Mouse (Mus musculus) regulatory T cell (primary cell): ENCODE measurements at regions not wholly inside any gene's neighbourhood (a gene's known extent, or its start where the extent isn't known, plus 50 kb on each side); places are given as distances from the start of the nearest gene placed in this dataset.

Experiments used
- in situ Hi-C: fragments of 300-600 bp; cut with MboI, MseI; formaldehyde crosslinking; loops from one replicate; pipeline ENCODE4 v1.15.1; 2025; ENCODE audit warnings: high pct_unique_total_duplicates

DNA sequence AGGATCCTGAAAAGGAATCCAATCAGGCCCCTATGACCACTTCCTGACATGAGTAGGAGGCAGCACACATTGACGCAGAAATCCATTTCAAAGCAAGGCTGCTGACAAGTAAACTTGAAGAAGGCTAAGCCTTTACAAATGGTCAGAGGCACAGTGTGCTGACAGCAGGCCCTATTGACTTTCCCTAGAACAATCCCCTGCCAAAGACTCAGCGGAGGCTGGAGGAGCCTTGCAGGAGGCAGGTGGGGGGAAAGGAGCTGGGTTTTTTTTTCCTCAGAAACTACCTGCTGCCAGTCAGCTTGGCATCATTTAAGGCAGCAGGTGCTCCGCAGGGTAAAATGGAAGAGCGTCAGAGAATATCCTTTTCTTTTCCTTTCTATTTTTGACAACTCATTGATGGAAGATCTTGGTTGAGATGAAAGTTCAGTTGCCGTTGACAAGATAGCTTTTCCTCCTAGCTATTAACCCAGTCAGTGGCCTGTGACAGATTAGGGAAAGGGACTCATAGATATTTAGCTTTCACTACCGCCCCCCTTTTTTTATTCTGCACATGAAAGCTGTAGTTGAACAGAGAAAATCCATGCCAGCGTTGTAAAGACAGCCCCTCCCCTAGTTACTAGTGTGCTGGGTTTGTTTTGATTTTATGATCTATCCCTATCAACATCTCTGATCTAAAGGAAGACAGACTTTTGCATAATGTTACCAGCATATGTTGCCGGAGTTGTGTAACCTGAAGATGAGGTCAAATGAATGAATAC lies 210.6 kb downstream of the Csnka2ip start:
- in situ Hi-C loops = no loop called here

DNA sequence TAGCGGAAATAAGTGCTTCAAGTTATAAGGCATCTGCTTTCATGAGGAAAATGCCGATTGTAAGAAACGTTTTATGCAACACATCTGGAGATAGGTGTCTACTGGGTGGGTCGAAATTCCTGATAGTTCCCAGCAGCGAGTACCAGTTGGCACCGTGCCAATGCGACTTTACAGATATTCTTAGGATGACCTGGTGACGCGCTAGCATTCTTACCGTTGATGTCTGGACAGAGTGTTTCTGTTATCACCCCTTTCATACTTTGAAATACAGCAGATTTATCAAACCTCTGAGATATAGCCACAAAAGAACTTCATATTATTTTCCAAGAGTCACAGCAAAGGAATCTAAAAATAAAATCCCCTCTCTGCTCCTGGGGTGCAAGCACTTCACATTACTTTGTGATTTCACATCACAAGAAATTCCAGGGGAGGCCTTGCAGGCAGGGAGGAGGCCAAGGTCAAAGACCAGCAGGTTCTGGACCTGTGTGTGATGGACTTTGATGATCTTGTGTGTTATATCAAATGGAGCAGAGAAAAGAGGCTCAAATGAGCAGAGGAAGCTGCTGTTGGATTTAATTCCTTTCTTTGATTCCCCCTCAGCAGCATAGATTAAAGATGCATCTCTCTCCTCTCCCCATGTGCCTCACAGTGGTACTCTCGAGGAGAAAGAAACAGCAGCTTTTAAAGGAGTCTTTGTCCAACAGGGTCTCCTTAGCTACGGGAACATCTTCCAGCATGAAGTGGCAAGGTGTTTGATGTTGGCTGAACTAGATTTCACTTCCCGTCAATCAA lies 233.4 kb downstream of the Csnka2ip start:
- in situ Hi-C loops = no loop called here

DNA sequence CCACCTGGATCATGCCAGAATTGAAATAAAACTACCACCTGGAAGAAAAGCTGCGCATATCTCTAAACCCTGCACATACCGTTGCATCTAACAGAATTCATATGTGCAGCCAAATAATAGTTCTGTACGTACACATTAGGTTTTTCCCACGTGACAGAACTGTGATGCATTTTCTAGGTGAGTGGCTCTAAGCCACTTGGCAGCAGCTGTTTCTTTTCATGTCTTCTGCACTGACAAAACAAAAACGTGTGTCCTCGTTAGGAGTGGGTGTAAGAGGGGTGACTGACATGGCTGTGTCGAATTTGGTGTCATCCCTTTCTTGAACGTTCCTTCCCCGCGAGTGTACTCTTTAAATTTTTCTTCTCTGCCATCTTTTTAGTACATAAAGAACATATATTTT lies 254.3 kb downstream of the Csnka2ip start:
- in situ Hi-C loops = no loop called here

DNA sequence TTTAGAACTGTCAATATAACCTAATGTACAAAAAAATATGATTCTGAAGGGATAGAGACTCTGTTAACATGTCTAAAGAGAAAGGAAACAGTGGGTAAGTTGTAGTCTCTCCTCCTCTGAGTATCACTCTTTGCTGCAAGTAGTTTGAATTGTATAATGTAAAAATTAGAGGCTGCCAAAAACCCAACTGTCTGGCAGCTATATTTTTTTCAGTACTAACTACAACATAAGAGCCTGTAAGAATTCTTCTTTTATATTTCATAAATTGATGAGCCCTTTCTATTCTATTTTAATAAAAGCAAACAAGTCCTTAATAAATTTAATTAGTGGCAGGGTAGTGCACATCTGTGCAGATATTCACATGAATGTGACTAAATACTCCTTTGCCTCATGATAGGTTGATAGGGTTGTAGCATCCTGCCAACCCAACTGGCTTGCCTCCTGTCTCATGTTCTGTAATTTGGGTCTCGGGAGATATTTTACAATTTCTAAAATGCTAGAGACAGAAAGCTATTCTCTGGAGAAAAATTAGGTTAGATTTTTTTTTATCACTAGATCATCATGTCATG lies 269.2 kb downstream of the Csnka2ip start:
- in situ Hi-C loops = no loop called here

DNA sequence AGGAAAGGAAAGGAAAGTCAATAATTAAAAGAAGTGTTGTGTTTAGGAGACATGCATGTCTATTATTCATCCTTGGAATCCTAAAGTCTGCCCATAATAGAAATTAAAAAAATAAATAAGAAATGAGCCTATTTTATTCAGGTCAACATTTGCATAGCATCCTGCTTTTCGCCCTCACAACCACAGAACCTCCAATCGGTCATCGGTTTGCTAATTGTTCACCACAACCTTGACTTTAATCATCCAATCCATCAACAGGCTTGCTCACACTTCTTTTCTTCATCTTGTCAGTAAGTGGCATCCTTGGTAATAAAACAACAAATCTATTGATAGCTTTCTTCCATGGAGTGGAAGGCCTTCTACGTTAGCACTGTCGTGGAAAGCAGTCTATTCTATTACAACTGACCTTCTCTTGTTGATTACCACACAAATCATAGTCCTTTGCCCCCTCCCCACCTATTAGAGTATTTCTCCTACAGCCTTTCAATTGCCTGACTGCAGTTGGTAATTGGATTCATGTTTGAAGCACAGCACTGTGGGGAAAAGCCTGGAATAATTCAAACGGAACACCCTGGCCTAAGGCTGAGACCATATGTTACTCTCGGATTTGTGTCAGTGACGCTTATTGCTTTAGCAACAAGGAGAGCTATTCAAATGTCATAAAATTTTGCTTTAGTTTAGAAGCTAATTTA lies 269.9 kb downstream of the Csnka2ip start:
- in situ Hi-C loops = no loop called here

DNA sequence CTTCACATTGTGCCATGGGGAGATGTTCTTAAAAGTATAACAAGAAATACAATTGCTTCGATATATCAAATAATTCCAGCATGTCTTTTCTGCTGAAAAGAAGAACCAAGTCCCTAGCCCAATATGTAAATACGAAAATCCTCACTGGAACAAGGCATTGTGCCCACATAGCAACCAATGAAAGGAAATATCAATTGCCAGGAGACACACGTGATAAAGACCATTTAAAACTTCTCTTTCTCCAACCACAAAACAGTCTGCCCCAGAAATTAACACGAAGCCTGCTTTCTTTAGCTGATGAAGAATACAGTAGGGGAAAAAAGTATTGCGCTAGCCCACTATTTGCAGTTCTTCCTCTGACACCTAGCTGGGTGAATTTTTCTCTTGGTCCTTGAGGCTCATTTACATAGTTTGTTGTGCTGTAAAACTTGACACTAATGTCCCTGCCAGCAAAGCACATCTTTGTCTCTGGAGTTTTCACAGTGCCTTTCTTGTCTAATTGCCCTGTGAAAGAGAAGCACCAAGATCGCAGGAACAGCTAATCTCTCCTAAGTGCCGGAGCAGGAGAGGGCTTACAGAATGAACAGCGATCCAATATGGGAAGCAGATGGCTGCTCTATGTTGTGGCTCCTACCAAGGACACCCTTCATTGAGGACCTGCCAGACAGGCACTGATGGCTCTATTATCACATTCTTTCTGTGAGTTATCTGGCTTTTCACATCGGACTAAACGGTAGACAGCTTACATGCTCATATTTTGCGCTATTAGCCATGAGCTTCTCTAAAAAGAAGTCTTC lies 272.7 kb downstream of the Csnka2ip start:
- in situ Hi-C loops = loop anchor here (10.0 kb wide), 1 partner anchor 1845 kb away; no protein-coding TSS in a partner anchor

DNA sequence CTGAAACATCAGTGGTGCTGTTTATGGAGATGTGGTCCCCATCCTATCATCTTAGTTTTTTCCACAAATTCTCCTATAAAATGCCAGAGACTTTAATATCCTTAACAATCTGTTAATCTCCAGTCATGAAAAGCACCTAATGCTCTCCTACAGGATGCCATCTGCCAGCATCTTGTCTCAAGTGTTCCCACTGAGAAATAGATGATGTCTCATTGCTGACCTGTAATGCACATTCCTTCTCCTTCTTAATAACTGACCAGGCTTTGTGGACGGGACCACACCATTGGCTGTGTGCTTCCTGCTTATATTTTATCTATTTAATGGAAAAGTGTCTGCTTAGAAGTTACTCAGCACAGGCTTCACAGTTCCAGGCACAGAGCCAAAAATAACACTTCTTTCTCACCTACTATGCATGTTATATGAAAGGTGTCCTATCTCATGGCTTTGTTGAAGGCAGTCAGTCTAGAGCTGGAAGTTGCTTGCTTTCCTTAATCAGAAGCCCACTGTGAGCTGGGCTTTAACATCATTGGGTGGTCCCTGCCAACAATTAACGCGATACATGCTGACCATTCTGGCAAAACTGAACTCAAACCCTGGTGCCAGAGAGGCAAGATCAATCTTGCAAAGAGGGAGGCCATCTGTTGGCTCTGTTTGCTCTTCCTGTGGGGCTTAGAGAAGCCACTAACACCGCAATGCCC lies 283.3 kb downstream of the Csnka2ip start:
- in situ Hi-C loops = no loop called here

DNA sequence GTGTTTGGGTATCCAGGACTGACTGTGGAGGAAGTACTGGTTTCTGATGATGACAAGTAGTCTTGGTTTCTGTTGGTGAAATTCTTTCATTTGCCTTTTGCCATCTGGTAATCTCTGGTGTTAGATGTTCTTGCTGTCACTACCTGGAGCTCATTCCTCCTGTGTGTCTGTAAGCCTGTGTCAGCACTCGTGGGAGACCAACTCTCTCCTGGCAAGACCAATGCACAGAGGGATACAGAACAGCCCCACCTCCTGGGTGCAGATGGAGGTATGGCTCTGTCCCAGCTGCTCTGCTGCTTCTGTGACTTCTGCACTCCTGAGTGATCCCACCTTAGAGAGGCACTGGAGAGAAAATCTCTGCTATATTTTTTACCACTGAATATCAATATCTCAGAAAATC lies 285.4 kb downstream of the Csnka2ip start:
- in situ Hi-C loops = no loop called here

DNA sequence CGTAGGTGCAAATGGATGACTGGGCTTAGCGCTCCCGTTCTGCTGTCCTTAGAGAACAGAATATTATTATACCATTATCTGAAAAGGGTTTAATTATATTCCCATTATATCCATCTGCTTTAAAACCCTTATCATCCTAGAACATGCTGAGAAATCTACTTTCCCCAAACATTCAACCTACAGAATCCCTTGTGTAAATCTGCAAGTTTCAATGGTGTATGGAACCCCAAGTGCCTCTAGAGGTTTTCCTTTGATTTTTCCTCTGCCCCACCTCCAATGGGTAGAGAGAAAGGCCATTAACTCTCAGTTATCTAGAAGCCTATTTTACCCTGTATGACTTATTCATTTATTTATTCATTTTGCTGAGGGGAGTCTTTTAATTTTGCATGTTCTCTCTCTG lies 308.7 kb downstream of the Csnka2ip start:
- in situ Hi-C loops = no loop called here

DNA sequence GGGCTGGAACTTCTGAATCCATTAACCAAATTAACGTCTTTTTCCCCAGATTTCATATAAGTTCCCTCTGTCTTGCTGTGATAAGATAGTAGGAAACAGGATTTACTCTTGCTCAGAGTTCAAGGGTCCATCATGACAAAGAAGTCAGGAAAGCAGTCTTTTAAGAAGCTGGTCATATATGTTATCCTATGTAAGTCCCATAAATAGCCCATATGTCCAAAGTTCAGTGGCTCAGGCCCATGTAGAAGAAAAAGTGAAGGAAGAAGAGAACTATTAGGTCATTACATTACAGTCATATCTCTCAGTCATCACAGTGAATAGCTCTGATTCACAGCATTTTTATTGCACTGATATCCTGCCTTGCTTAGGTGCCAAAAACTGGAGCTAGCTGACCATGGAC lies 316.9 kb downstream of the Csnka2ip start:
- in situ Hi-C loops = no loop called here

DNA sequence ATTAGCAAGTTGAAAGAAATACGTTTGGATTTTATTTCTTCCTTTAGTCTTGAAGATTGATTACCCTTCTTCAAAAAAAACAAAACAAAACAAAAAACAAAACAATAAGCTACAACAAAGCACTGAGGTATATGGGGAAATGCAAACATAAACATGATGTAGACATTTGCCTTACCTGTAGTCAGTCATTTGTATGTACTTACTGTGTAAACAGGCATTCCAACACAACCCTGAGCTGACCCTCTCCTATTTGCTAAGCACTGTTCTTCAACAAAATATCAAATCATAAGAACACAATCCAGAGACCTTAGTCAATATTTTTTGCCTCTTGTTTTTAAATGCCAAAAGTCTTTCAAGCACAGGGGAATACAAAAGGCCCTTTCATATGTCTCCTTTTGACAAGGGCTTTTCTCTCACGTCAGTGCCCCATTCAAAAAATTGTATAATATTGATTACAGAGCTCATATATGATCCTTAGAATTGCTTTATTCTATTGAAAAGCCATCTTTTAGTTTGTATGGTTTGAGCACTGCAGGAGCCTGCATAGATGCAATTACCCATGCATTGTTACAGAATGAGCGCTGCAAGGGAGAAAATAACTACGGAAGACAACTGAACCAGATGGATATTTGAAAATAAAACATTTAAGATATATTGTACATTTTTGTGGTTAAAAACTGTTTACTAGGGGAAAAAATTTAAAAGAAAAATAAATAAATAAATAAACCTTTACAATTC lies 326.2 kb downstream of the Csnka2ip start:
- in situ Hi-C loops = no loop called here

DNA sequence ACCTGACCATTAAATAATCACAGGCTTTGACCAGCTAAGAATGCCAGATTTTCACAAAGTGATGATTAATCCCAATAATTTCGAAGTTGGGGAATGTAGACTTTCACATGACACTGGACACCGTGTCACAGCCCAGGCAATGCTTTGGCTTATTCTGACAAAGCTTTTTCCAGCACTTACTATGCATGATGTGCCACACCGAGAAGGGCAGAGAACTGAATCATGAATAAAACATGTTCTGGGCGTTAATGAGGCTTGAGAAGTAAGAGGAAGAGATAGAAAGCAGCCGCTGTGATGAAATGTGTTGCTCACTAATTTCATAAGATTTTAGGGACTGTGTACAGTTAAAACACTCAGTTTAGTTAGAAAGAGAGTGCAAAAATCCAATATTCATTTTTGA lies 326.8 kb downstream of the Csnka2ip start:
- in situ Hi-C loops = no loop called here

DNA sequence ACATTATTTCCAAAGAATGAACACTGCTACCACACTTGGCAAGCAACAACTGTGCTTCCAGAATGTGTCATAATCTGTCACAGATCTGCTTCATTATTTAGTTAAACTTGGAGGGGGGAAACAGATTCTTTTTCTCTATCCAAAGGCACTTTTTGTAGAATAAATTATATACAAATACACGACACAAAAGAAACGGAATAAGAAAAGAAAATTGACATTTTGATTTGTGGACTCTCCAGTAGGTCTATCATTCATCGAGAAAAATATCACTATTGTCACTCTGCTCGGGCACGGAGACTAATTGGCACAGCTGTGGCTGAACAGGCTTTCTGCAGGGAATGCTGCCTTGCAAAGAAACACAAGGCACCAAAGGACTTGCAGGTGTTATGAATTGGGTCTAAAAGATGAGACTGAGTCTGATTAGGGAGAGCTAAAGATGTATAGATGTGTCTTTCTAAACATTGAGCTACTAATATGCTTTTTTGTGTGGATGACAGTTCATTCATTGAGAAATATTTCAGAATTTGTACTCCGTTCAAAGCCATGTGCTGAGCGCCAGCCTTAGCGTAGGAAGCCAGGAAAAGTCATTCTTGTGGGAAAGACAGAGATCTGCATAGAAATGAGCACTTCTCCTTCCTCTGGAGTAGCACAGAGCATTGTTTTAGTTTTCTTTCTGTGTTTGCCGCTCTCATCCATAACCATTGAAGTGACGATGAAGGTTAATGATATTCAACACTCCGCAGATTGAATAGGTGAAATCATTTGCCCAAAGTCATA lies 337.1 kb downstream of the Csnka2ip start:
- in situ Hi-C loops = no loop called here

DNA sequence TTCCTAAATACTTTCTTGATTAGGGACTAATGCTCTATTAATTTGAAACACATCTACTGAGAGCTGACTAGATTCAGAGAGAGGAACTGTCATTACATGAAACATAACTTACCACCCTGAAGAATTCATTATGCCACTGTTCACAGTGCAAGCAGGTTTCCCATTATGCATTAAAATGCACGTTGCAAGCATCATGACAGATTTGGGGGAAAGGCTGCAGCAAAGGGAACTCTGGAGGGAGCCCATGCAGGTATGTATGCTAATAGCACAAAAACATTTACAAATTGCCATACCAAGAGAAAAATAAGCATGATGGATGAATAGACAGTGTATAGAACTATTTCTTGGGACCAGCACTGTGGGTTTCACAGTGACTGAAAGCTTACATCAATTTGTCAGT lies 351.1 kb downstream of the Csnka2ip start:
- in situ Hi-C loops = no loop called here

DNA sequence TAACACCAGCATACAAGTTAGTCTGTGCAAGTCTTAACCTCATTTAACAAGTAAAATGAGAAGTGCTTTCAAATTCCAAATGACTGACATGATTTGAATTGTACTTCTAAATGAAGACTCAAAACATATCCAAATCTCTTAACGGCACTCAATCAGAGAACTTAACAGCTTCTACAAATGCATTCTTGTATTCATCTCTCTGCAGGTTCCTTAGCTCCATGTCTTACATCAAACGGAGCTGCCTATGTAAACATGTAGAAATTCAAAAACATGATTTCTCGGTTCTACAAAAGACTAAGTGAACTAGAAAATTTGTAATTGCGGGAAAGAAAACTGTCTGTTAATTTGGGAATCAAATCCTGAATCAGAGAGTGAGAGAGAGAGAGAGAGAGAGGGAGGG lies 353.5 kb downstream of the Csnka2ip start:
- in situ Hi-C loops = no loop called here

DNA sequence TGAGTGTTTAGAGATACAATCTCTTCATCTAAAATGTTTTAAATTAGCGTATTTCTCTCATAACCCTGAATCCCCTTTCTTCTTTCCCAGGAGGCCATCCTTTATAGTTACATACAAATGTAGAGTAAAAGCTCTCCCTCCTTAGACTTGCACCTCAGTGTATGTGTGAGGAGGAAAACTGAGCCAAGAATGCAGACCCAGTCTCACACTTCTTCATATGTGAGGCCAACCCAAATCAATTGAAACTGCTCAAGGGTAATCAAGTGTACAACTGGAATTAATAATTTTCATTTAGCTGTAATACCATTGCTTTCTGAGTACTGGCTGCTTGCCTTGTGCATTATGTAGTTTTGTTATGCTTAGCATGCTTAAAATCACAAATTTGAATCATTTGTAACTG lies 356.3 kb downstream of the Csnka2ip start:
- in situ Hi-C loops = no loop called here

DNA sequence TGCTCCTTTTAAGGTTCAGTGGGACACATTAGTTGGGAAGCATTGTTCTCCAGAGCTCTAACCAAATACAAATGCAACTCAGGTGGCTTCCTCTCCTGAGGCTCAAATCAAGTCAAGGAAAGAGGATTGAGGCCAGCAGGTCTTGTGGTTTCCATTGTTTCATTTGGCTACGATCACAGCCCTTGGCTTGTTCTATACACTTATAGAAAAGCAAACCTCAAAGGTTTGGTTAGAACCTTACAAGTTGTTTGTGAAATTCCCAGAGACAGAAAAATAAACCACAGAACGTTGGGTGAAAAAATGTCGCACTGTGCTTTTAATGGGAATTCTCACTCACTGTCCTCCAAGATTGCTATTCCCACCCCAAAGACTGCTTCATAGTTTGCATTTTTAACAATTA lies 360.4 kb upstream of the Epha3 start:
- in situ Hi-C loops = no loop called here

DNA sequence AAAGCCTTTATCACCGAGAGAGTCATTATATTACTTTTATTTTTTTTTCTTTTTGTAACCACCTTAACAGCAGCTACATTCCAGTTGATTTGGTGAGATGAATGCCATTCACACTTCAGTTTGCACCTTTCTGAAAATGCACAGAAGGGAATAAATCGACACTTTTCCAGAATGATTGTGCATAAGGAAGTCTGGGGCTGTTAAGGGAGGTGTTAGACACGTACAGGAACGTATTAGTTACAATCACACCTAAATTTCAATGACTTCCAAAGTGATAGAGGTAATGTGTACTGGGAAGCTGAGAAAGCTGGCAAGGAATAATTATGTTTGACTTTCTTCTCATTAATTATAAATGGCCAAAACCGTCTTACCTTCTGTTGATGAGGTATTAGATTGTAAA lies 352.7 kb upstream of the Epha3 start:
- in situ Hi-C loops = no loop called here

DNA sequence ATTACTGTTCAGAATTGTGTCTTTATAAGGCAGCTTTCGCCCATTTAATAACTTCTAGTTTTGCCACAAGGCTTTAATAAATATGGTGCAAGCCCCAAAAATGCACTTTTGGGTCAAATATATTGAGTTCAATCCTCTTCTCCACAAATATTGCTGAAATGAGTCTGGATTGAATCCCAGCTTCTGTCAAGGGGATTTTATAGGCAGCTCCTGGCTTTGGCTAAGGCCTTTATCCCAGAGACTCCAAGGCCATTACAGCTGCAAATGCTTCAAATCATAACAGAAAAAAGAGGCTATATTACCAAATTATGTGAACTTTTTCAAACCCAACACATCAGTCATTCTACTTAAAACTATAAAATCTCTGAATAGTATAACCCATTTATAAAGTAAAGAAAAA lies 347.9 kb upstream of the Epha3 start:
- in situ Hi-C loops = no loop called here
